In the genomic region with DNA sequence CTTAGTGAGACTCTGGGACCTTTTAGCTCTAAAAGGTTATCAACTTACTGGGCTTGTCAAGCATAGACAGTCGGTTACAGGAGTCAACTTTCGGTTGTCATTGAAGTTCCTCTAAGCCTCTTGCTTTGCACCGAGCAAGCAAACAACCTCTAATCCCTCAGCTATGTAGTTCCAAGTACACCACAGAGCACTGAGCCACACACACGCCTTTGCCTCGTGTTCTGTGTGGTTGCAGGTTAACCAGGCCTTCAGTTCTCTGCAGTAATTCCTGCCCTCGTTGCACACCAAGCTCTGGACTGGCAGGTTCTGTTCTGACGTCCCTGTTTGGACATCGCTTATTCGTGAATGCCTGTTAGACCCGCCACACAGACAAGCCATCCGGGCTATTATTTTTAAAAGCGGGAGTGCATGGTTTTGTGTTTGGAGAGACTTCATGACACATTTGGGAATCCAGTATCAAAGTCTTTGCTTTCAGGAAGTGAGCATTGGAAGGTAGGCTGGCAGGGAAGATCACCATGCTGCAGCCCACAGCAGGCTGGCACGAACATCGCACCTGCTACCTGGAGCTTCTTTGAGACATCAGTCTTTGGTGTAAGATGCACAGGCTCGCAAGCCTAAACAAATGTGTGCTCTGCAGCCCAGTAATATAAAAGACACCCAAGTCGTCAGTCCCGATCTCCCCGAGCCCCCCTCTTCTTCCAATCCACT, we compare ENCODE assay signal across 9 mouse cellular contexts. TPM values are rescaled to one million over a fixed set of nuclear protein-coding genes. Genes with fewer than 3 reads are reported as not detected.
DNase-seq lines count a peak whose midpoint lies in the region; ATAC-seq and TF ChIP-seq lines count a peak whose summit lies in the region.
"Had no signal": no experiment of that assay in that cellular context is flagged by ENCODE, and none has a peak within 500 bp of the region (broad histone marks: within the 10 kb centered on the region; RNA-seq: fewer than 3 reads in every experiment).

No protein-coding gene starts in this region.

- CTCF ChIA-PET in Patski (lab: Charles Lee) = interaction anchor here (1.0 to 1.6 kb wide), 3 partner anchors 12 to 48 kb away, joined by 3 to 4 read pairs (median 3); no protein-coding TSS in a partner anchor

- POLR2A ChIA-PET in Patski (lab: Charles Lee) = interaction anchor here (1.0 to 2.0 kb wide), 5 partner anchors 10 to 17 kb away, joined by 4 to 10 read pairs (median 5); a partner anchor contains a TSS

- H3K4me1 ChIP-seq in heart, embryonic 10.5 days = peaks cover 27% of the 10 kb centered on the region
- H3K4me1 ChIP-seq in kidney, embryonic 15.5 days = peaks cover 22% of the 10 kb centered on the region
- H3K4me1 ChIP-seq in cerebellum, adult 2 months (ENCODE audit: control insufficient read depth, insufficient read depth, low read length) = no peaks in the 10 kb centered on the region

- H3K9me3 ChIP-seq in heart, embryonic 10.5 days = no peaks in the 10 kb centered on the region
- H3K9me3 ChIP-seq in kidney, embryonic 15.5 days (replicated peaks) = peaks cover under 1% of the 10 kb centered on the region

- no peak overlapping the region for H3ac ChIP-seq in myocyte (ENCODE audit: control insufficient read depth, insufficient read length)

- no peak overlapping the region for H3K9ac ChIP-seq in kidney, embryonic 15.5 days

- H3K36me3 ChIP-seq in heart, embryonic 10.5 days = no peaks in the 10 kb centered on the region
- H3K36me3 ChIP-seq in kidney, embryonic 15.5 days = no peaks in the 10 kb centered on the region
- H3K36me3 ChIP-seq in myocyte (ENCODE audit: control insufficient read depth, insufficient read depth) = peaks cover 5% of the 10 kb centered on the region

- H3K4me3 ChIP-seq in heart, embryonic 10.5 days = no peak overlapping the region
- no peak overlapping the region for H3K4me3 ChIP-seq in kidney, embryonic 15.5 days (replicated peaks)
- H3K4me3 ChIP-seq in myocyte = no peak overlapping the region
- H3K4me3 ChIP-seq in cerebellum, adult 2 months (replicated peaks; ENCODE audit: insufficient read depth, low read depth, low read length) = no peak overlapping the region

- in situ Hi-C loops in Patski (cut with MboI; ENCODE audit: low pct_unique_long_range_greater_than_20kb) = no loop called here

- H3K27me3 ChIP-seq in heart, embryonic 10.5 days (ENCODE audit: insufficient read depth, poor library complexity, severe bottlenecking) = no peaks in the 10 kb centered on the region
- no peaks in the 10 kb centered on the region for H3K27me3 ChIP-seq in Patski
- no peaks in the 10 kb centered on the region for H3K27me3 ChIP-seq in kidney, embryonic 15.5 days
- no peaks in the 10 kb centered on the region for H3K27me3 ChIP-seq in myocyte (ENCODE audit: control insufficient read depth, insufficient read depth, insufficient read length)
- no peaks in the 10 kb centered on the region; the same call in 1 of the 2 replicates for H3K27me3 ChIP-seq in cerebellum, adult 2 months (ENCODE audit: control insufficient read depth, insufficient read depth, low read length)
- H3K27me3 ChIP-seq: CH12.LX had no signal

- no peaks in the 10 kb centered on the region for H3K79me2 ChIP-seq in myocyte (ENCODE audit: control insufficient read depth, insufficient read depth)

- no peak for TF ChIP-seq POLR2A in myocyte (IDR thresholded peaks at IDR 0.05; ENCODE audit: insufficient read length, low read depth)
- TF ChIP-seq POLR2A in cerebellum, adult 2 months (IDR thresholded peaks at IDR 0.05; ENCODE audit: borderline replicate concordance, insufficient read depth, low read length) = no peak

- WGBS in heart, embryonic 10.5 days = 64% methylated on average over 18 of the region's 18 CpGs
- WGBS in kidney, embryonic 15.5 days = 58% methylated on average over 18 of the region's 18 CpGs
- 69% methylated on average over 18 of the region's 18 CpGs for WGBS in cerebellum, adult 2 months

- ATAC-seq in Patski = peak; percentile 89
- ATAC-seq in kidney, embryonic 15.5 days (replicated peaks; ENCODE audit: low FRiP score) = no peak; the same call in 1 of the 2 replicates

- no peak for DNase-seq in heart, embryonic 10.5 days (ENCODE audit: low spot score)
- DNase-seq in heart, postnatal 4 days = no peak
- no peak for DNase-seq in Patski (ENCODE audit: low read depth, low spot score)
- no peak for DNase-seq in cerebellum, adult 2 months
- DNase-seq in embryo, embryonic 9.5 days (ENCODE audit: extremely low spot score) = no peak
- DNase-seq in cerebellum, postnatal 10 days = no peak

- TF ChIP-seq CTCF in Patski (IDR thresholded peaks at IDR 0.05) = no peak
- no peak for TF ChIP-seq CTCF in cerebellum, adult 2 months (IDR thresholded peaks at IDR 0.05; ENCODE audit: borderline replicate concordance, insufficient read depth, low read depth, low read length)

- H3K4me2 ChIP-seq in kidney, embryonic 15.5 days = no peak overlapping the region
- H3K4me2 ChIP-seq in myocyte (ENCODE audit: low read depth) = peak overlapping the region; percentile 52

- H3K27ac ChIP-seq in heart, embryonic 10.5 days = peak overlapping the region; percentile 81
- H3K27ac ChIP-seq in kidney, embryonic 15.5 days = peak overlapping the region; percentile 74
- H3K27ac ChIP-seq in cerebellum, adult 2 months (ENCODE audit: insufficient read depth, low read length) = no peak overlapping the region

TF ChIP-seq in myocyte, 11 proteins besides CTCF, POLR2A, EP300 and RAD21:
- TF ChIP-seq POLR2AphosphoS2 (IDR thresholded peaks at IDR 0.05; ENCODE audit: insufficient read length, low read depth) (peak; percentile 77), E2F4 (IDR thresholded peaks at IDR 0.05; ENCODE audit: insufficient read depth) (no peak)

RNA-seq across cellular contexts. Expression of a gene that starts 16.3 kb away (rescaled TPM):
- 0.57 and 2.6 TPM in 2 replicates for polyA plus RNA-seq in heart, embryonic 10.5 days (2016; fragmentation: Nextera tagmentation; extraction: Ambion mirVana)
- total RNA-seq in heart, postnatal 4 days (2021) = 1 to 10 TPM; 2.6 to 2.9 TPM
- not detected for polyA plus RNA-seq in Patski (2021)
- polyA plus RNA-seq in kidney, embryonic 15.5 days (2015; fragmentation: Nextera tagmentation; extraction: Ambion mirVana) = 3.2 TPM in 1 of 2 replicates, not detected in the other
- 0.11 TPM for polyA plus RNA-seq in myocyte (2012; fragmentation: generic; extraction: Trizol)
- not detected in 2 replicates for polyA plus RNA-seq in cerebellum, adult 2 months (2012; rRNA removed)

RNA-seq across cellular contexts. Expression of a gene that starts 49.5 kb away (rescaled TPM):
- polyA plus RNA-seq in heart, embryonic 10.5 days (2016; fragmentation: Nextera tagmentation; extraction: Ambion mirVana) = 17.5 and 19.5 TPM in 2 replicates
- total RNA-seq in heart, postnatal 4 days (2021) = 10 to 100 TPM in 1 of 2 experiments, 1 to 10 TPM in 1; 9.6 to 11.0 TPM
- 19.9 TPM for polyA plus RNA-seq in Patski (2021)
- 10.1 and 13.7 TPM in 2 replicates for polyA plus RNA-seq in kidney, embryonic 15.5 days (2015; fragmentation: Nextera tagmentation; extraction: Ambion mirVana)
- 7.6 TPM for polyA plus RNA-seq in myocyte (2012; fragmentation: generic; extraction: Trizol)
- polyA plus RNA-seq in cerebellum, adult 2 months (2012; rRNA removed) = 41.0 and 41.7 TPM in 2 replicates
